Mouse (Mus musculus): Measurements from ENCODE around the gene Adora1.

The Adora1 gene

GRCm38 (mm10) chr1:134241298-134241697 is 6.1 kb upstream of the Adora1 start:
- DNase-seq (ENCODE audit: extremely low spot score, low read depth, low spot score), result no peak

DNA sequence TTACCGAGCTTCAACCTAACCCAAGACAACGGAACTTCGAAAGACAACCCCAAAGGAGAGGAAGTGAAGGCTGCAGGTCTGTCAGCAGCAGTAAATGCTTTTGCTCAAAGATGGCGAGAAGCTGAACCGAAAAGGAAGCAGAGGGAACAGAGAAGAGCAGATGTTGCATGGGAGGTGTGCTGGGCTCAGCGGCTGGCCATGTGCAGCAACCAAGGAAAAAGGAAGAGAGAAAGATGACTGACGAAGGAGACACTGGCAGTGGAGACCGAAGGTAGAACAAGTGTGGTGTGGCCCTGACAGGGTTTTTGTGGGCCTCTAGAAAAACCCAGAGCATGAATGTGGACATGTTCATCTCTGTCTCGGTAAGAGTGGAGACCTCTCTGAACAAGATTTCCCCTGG is 5.5 kb upstream of the Adora1 start:
- no peak for DNase-seq (ENCODE audit: extremely low spot score, low read depth, low spot score)

GRCm38 (mm10) chr1:134237438-134237837 is 2.2 kb upstream of the Adora1 start:
- no peak for DNase-seq (ENCODE audit: extremely low spot score, low read depth, low spot score)

- no peak for DNase-seq (ENCODE audit: extremely low spot score, low read depth, low spot score)
These were observed 911 bp upstream of the Adora1 start for GRCm38 (mm10) chr1:134236142-134236541.

- no peak for DNase-seq (ENCODE audit: extremely low spot score, low read depth, low spot score)
These were observed 508 bp downstream of the Adora1 start for GRCm38 (mm10) chr1:134234455-134235390.

GRCm38 (mm10) chr1:134233681-134234454 is 1.4 kb downstream of the Adora1 start:
- no peak for DNase-seq (ENCODE audit: extremely low spot score, low read depth, low spot score)

DNA sequence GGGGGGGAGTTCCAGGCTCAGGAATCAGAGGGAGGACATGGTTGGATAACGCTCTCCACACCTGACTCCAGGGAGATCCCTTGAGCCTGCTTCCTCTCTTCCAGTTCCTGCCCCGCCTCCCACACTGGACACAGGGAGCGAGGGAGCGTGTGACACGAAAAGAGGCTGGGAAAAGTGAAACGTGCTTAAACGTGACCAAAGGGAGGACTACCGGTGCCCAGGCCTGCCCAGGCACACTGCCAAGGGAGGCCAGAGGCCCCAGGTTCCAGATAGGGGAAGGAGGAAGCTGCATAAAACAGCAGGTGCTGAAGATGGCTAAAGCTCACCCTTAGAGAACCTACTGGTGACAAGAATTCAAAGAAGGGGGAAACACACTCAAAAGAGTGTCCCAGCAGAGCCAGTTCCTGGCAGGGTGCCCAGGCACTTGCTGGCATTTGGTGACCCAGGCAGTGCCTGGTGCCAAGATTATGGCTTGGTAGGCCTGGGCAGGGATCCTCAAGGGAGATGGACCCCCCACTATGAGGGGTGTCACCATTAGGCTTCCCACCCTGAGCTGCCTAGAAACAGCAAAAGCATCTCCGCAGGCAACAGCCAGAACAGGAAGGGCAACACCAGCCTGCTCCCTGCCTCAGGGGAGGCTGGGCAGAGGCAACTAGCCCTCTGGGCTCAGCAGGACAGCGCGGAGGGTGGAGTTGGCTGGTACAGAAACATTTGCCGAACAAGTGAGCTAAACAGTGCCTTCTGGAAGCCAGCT is 2.3 kb downstream of the Adora1 start:
- no peak for DNase-seq (ENCODE audit: extremely low spot score, low read depth, low spot score)

DNA sequence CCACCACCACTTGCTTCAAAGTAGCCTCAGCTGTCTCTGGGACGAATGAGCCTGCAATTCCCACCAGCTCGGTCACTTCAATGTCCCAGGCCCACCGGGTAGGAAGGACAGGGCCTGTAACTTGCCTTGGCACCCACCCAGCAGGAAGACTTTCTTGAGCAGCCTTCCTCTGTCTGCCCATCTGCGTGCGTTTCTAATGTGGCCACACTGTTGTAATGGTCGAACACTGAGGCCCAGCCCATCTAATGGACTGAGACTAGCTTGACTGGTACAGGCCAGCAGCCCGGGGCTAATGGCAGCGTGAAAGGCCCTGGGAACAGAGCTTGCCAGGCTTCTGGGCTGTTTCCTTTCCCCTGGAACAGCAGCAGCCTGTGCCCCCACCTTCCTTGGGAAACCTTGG is 2.9 kb downstream of the Adora1 start:
- no peak for DNase-seq (ENCODE audit: extremely low spot score, low read depth, low spot score)

GRCm38 (mm10) chr1:134231681-134232080 is 3.5 kb downstream of the Adora1 start:
- no peak for DNase-seq (ENCODE audit: extremely low spot score, low read depth, low spot score)

GRCm38 (mm10) chr1:134231270-134231669 is 4.0 kb downstream of the Adora1 start:
- DNase-seq (ENCODE audit: extremely low spot score, low read depth, low spot score), result no peak

DNA sequence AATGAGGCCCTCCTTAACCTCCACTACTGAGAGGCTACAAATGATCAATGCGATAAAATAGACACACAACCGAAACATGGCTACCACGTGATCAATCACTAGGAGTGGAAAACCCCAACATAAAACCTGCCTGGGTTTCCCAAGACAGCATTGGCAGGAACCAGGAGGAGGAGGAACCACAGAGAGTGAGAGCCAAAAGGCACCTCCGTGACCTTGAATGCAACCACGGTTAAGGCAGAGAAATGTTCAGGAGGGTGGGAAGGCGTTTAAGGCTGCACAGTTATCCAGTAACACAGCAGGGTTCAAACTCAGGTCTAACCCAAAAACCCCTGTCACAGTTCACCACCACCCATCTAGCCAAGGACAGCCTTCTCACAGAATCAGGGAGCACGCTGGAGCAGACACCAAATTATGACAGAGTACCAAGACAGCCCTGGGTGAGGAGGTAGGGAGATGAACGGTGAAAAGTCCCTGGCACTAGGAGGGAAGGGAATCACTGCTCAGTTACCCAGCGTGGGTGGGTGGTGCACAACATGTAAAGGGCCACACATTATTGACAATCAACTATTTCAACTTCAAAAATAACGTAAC is 4.5 kb downstream of the Adora1 start:
- no peak for DNase-seq (ENCODE audit: extremely low spot score, low read depth, low spot score)

DNA sequence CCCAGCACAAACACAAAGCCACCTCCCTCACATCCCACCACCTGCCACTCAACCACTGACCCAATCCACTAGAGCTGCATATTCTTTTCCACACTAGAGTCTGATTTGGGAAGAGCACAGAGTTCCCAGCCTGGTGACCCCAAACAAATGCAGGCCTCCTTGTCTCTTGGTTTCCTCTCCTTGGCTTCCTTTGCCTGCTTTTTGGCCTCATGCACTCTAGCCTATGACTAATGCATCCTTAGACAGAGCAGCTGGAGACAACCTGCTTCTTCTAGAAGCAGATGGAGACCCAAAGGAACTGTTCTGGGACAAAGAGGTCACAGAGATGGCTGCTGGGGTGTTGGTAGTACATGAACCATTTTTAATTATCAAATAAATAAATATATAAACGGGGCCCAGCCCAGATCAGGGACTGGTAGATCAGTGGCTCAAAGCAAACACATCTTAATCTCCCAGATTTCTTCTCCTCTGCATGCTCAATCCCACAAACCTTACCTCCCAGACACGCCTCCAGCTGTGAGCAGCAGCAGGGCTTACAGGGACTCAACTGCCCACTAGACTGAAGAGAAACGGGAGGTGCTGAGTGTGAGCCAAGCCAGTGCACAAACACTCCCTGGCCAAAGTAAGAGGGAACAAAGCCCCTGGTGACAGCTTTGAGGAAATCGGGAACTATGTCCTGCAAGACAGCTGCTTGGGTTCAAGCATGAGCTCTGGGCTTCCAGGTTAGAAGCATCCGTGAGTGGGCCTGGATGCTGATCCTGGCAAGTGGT is 5.2 kb downstream of the Adora1 start:
- DNase-seq (ENCODE audit: extremely low spot score, low read depth, low spot score), result no peak

GRCm38 (mm10) chr1:134226739-134227138 is 8.5 kb downstream of the Adora1 start:
- DNase-seq (ENCODE audit: extremely low spot score, low read depth, low spot score), result no peak

DNA sequence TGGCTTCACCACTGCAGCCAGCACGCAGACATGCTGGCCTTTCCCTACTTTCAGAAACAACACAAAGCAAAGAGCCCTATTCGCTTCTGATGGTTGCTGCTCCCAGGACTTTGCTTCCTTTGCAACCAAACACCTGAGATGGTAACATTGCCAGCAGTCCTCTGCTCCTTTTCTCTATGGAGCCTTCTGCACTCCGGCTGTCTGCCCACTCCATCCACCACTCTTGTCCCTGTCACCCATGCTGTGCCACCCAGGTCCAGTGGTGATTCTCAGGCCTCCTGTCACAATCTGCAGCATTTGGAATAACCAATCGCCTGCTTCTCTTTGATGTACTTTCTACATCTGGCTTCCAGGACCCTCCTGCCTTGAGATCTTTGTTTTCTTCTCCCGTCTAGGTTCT is 9.9 kb downstream of the Adora1 start:
- no peak for DNase-seq (ENCODE audit: extremely low spot score, low read depth, low spot score)

DNA sequence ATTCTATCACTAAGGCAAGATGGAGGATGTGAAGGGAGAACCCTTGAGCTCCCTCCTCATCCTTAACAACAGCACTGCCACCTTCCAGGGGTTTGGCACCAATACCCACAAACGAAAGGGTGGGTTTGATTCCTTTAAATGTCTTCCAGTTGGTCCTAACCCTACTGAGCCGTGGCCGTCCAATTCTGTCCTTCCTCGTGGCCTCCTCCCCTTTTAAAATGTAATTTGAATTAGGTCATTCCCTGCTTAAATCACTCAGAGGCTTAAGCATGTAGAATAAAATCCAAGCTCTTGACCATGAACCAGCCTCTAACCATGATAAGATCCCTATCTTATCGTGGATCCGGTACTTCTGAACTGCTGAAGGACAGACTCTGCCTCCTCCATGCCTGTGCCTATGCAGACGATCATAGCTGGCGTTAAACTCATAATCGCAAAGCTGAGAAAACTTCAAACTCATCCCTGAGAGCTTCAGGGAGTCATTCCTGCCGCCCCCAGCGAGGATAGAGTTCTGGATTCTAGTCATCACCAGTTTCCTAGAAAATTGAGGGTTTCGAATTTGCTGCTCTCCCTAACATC is 10.5 kb downstream of the Adora1 start:
- no peak for DNase-seq (ENCODE audit: extremely low spot score, low read depth, low spot score)

DNA sequence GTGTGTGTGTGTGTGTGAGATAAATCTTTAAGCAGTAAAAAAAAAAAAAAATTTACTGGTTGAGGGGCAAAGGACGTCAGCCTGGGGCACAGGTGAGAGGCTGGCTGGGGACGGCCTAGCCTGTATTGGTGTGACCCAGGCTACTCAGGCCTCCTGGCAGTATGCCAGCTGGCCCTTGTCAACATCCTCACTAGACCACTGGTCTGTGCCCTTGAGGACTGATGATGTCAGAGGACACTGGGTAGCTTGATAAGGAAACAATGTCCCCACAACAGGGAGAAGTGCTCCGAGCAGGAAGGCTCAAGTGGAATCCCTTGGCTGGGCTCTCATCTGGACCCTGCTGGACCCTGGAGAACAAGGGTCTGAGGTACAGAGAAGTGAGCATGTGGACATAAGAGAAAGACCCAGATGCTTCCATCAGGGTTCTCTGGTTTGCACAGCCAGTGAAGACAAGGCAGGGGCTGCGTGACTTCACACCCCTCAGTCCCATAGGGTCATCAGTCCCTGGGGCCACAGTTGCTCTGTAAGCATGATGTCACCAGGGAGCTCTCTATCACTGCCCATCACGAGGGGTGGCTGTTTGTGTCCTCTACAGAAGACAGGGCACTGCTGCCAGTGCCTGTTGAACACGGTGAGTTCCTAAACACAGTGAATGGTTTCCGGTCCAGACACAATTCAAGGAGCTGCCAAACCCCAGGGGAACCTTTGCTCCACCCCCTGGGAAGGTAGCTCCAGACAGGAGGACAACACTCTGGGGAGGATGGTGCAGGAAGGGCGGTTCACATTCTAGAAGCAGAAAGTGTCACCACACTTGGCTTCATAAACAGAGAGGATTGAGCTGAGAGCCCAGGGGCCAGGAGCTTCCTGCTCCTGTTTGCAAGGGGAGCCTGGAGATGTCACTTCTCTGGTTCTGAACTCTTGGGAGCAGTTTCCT is 12.8 kb downstream of the Adora1 start:
- no peak for DNase-seq (ENCODE audit: extremely low spot score, low read depth, low spot score)

DNA sequence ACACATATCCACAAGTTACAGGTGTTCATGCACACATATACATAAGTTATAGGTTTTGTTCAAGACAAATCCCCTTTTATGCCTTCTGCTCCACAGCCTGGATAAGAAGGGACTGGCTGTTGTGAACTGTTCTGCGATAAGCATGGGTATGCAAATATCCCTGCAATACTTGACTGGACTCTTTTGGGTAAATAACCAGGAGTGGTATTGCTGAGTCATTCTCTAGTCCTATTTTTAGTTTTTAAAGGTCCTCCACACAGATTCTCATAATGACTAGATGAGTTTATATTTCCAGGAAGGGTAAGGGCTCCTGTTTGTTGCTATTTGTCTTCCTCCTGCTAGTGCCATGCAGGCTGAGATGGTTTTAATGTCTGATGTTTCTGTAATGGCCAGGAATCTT is 14.1 kb downstream of the Adora1 start:
- no peak for DNase-seq (ENCODE audit: extremely low spot score, low read depth, low spot score)

DNA sequence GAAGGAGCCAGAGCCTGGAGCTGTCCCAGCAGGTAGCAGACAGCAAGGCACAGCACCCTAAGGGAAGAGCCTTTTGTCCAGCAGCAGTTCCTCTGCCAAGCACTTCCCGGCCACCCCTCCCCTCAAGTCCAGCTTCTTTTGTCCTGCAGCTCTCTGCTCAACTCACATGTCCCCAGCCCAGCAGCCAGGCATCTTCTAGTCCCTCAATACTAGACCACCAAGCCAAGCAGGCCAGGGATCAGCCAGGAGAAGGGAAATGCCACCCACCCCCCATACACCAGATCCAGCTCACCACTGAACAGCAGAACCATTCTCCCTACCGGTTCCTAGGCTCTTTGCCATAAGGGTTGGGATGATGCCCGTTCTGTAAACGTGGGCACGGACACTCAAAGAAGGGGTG is 15.6 kb downstream of the Adora1 start:
- DNase-seq (ENCODE audit: extremely low spot score, low read depth, low spot score), result no peak

DNA sequence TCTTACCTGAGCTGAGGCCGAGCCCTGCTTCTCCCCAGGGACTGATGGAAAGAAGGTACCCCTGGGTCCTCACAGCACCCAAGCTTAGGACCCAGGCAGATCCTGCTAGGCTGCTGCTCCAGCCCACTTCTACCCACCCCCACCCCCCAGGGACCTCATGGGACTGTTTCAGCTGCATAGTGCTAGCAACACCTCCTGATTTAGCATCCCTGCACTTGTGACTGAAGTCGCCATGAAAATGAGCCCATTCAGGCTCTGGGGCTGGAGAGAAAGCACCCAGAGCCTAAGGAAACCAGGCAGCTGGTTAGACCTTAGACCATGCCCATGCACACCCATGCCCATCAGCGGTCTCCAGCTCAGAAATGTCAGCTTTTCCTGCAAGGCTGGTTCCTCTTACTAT is 17.3 kb downstream of the Adora1 start:
- no peak for DNase-seq (ENCODE audit: extremely low spot score, low read depth, low spot score)
